Mouse (Mus musculus) frontal cortex, postnatal 25 days (tissue): Measurements from ENCODE around the gene Poll.

Experiments used
- DNase-seq, 2 experiments: peaks; one replicate each; pipeline ENCODE4 v3.0.0; 2022; ENCODE audit warnings: low spot score in 2 of 2

Poll gene

GRCm38 (mm10) chr19:45560153-45560890 is at the start of gene Poll, which contains the start of gene Gm17018:
Gene Poll (minus strand): TSS chr19:45560531.
Gene Gm17018 (plus strand): TSS chr19:45560615.
- DNase-seq, result peak; percentile 67 to 74

DNA sequence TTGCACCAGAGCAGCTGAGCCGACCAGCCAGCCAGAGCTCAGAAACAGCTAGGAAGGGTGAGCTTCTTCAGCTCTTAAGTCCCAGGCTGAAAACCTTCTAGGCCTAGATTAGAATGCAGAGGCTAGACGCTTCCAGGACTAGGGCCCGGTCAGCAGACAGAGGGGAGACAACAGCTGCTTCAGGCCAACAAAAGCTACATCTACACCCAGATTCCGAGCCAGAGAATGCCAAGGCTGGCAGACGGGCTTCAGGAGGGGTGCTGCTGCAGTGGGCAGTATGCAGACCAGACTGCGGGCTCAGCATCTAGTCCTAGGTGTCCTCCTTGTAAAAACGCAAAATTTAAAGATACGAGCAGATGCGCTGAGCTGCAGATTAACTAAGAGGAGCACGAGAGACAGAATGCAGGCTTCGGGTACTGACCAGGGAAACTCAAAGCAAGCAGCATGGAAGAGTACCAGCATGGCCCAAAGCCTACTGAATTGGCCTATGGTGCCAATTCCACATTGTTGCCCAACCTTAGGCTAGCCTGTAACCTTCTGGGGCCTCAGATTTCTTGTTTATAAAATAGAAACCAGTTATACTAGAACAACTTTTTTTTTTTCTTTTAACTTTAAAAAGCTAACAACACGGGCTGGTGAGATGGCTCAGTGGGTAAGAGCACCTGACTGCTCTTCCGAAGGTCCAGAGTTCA is 48.5 kb upstream of the Poll start:
- DNase-seq, result no peak

GRCm38 (mm10) chr19:45607479-45607878 is 47.1 kb upstream of the Poll start:
- DNase-seq, result no peak

DNA sequence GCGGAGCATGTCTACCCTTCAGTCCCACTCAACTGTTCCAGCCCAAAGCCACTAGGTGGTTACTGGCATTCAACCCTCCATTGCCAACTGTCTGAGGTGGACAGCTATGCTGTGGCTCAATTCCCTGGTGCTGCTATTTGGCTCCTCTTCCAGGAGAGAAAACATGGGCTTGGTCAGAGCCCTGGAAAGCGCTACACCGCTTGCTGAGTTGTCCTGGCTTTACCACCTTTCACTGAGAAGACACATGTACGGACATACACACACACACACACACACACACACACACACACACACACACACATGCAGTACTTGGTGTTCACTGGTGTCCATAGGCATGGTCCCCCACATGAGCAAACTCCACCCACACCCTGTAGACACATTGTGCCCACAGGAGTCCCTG is 46.4 kb upstream of the Poll start:
- no peak for DNase-seq

DNA sequence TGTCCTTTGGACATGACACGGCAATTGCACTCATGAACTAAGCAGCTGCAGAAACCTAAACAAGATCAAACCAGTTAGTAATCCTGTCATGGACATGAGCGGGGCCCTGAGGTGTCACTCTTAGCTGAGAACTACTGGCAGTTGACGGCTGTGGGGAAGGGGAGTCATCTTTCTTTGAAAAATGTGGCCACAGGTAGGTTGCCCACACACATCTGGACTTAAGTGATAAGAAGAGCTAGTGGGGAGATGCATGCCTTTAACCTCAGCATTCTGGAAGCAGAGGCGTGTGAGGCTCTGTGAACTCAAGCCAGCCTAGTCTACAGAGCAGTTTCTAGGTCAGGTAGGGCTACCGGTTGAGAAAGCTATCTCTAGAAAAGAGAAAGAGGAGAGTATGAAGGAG is 42.3 kb upstream of the Poll start:
- DNase-seq, result no peak

DNA sequence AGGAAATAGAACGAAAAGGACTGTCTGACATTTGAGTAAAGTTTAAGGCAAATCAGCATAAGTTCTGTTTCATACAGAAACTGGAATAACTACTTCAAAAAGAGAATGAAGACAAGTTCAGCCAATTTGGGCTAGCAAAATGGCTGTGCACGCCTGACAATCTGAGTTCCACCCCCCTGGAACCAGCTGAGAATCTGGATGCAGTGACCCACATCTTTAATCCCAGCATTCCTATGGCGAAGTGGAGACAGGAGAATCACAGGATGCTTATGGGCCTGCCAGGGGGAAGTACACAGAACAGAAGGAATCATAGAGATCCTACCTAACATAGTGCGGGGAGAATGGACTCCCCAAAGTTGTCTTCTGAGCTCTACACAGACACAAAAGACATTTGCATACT is 36.8 kb upstream of the Poll start:
- no peak for DNase-seq

- no peak for DNase-seq
Observed at GRCm38 (mm10) chr19:45596434-45596833, 36.1 kb upstream of the Poll start.

DNA sequence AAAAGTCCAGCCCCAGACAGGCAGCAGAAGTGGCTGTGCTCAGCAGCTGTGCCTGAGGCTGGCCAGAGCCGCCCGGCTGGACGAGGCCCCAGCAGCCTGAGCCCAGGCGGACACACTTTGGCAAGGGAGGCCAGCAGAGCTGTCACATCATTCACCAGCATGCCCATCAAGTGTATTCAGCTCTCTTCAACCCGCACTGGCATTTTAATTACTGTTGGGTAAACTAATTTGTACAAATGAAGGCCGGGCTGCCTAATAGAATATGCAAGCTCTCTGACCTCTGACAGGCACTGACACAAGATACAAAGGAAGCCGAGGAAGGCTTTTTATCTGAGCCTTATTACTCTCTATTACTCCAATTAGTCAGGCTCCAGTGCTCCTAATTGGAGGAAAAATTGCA is 35.7 kb upstream of the Poll start:
- no peak for DNase-seq

GRCm38 (mm10) chr19:45595481-45595880 is 35.1 kb upstream of the Poll start:
- no peak for DNase-seq

GRCm38 (mm10) chr19:45594079-45594478 is 33.7 kb upstream of the Poll start:
- DNase-seq, result no peak

GRCm38 (mm10) chr19:45592916-45593315 is 32.6 kb upstream of the Poll start:
- DNase-seq, result no peak

- no peak for DNase-seq
Observed at GRCm38 (mm10) chr19:45591704-45592103, 31.4 kb upstream of the Poll start.

GRCm38 (mm10) chr19:45589761-45590160 is 29.4 kb upstream of the Poll start:
- DNase-seq, result no peak

DNA sequence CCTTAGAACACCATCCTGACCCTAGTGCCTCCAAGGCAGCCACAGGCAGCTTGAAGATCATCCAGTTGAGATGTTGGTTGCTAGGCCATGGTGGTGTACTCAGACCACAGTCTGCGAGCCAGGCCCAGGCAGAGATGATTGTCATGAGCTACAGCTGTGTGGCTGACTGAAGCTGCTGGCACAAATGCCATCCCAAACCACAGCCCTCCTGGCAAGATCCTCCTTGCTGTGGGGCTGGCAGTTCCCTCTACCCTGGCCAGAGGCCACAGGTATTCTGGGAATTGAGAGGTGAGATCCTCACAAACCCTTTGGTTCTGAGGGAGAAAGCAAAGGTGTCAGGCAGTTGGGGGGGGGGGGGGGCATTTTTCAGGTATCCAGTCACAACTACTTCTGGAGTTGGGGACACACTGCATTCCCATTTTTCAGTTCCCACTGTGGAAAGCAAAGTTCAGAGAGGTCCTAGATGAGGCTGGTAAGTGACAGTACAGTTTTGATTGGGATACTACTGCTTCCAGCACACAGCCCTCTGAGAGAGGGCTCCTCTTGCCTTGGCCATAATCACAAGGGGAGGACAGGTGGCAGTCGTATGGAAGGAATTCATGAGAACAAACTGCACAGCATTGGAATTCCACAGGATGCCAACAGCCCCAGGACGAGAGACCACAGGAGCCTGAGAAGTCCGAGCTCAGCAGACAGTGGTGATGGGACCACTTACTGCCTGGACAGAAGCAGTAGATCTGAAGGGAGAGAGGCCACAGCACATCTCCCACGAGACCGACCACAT is 27.4 kb upstream of the Poll start:
- no peak for DNase-seq

DNA sequence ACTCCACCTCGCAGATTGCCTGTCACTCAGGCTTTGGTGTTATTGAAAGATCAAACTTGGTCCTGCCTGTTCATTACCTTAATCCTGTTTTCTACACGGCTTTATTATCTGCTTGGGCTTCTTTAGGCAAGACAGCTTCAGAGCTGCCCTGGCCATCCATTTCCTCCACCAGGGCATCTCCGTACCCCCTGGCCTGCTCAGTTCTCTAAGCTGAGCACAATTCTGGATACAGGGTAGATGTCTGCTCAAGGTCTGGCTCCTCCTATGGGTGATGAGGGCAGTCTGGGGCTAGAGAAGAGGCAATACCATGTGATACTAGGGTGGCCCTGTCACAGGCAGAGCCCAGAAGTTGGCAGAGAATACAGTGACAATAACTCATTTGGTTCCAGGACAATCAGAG is 26.5 kb upstream of the Poll start:
- no peak for DNase-seq

DNA sequence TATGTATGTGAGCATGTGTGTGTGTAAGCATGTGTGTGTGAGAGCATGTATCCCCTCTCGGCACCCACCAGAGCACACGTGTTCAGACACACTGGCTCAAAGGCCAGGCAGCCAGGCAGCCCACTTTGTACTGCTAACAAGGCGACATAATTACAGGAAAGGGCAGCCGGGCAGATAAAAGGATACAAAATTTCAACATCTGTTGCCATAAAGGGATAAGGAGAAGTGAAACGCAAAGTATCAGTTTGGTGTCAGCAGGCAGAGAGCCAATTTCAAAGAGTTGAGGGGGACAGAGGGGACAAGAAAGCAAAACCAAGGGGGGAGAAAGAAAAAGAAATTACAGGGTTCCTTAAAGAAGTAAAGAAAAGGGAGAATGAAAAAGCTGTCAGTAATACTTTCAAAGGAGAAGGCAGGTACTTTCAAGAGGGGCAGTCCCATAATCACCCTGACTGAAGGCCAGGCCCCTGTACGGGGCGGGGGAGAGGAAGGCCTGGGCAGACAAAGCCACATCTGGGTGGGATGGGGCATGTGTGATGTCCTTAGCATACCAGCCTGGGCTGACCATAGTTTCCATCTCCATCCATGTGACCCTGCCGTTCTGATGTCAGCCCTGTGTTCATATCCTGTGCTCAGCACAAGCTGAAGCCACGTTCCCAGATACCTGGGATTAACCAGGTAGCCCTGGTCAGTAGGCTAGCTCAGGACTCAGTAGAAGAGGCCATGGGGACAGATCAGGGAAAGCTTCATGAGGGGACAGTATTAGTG is 24.7 kb upstream of the Poll start:
- no peak for DNase-seq

- no peak for DNase-seq
Observed at GRCm38 (mm10) chr19:45583136-45583535, 22.8 kb upstream of the Poll start.

- DNase-seq, result no peak
Observed at GRCm38 (mm10) chr19:45582161-45582560, 21.8 kb upstream of the Poll start.

DNA sequence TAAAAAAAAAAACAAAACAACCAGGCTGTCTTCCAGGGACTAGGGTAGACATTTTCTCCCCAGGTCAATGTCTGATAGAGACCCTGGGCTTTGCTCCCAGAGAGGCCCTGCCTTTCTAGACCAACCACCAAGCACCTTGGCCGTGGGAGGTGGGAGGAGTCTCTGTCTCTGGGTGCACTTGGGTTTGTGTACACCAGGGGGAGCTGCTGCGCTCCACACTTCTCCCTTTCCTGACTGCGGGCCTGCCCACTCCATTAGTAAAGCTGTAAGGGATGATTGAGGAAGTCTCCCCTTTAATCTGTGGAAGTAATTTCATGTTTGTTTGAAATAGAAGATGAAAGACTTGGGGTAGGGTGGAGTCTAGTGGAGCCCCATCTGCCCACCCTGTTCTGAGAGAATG is 20.9 kb upstream of the Poll start:
- DNase-seq, result peak; percentile 30 to 41

DNA sequence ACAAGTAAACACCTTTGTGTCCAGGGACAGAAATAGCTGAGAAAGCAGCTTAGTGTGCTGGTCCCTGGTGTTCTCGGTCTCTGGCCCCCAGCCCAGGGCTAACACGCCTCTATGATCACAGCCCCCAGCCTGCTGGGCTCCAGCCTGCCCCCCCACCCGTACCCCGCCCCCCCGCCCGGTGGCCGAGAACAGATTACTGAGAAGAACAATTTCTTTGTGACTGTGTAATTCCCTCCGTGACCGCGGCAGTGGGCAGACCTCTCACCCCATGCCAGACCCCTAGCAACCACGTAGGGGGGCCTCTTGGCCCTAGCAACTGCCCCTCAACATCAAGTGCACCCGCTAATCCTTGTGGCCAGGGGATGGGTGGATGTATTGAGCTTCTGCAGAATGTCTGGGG is 19.9 kb upstream of the Poll start:
- no peak for DNase-seq

- DNase-seq, result no peak
Observed at GRCm38 (mm10) chr19:45579416-45579815, 19.1 kb upstream of the Poll start.

DNA sequence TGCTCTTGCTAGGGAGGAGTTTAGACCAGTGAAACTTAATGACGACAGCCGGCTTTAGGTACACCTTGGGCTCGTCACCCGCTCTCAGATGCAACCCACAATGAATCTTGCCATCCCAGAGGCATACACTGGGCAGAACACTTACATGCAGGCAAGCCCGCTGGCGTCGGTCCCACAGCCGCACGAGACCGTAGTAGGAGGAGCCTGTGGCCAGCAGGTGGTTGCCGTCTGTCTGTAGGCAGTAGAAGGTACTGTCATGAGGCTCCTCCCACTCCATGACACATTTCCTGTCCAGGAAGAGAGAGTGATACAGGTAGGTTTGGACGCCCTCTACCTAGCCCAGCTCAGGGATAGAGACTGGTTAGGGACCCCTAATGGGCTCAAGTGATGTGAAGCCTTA is 18.6 kb upstream of the Poll start:
- DNase-seq, result no peak
